Mouse (Mus musculus) kidney, postnatal 4 days (tissue): ENCODE results near the gene Sort1.

ENCODE experiments used
- DNase-seq, 2 experiments: peaks; one replicate each; pipeline ENCODE4 v3.0.0; 2021; ENCODE audit warnings: mixed read lengths in 2 of 2

Gene Sort1

DNA sequence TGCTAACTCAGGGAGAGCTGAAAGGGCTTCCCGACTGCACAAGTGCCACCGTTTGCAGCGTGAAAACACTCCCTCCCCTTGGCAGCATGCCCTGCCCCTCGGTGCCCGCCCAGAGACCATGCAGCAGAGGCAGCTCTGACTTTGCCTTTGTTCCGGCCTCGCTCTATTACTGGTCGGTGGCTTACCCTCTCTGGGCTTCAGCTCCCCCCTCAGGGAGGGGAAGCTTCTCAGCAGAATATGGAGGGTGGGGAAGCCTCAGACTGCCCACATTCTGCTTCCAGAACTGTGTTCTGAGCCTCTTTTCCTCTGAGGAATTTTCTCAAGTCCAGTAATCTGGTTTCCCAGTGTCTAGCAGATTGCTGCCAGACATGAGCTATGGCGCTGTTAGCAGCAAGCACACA is 44.6 kb downstream of the Sort1 start:
- DNase-seq, result peak; percentile 63 to 71

DNA sequence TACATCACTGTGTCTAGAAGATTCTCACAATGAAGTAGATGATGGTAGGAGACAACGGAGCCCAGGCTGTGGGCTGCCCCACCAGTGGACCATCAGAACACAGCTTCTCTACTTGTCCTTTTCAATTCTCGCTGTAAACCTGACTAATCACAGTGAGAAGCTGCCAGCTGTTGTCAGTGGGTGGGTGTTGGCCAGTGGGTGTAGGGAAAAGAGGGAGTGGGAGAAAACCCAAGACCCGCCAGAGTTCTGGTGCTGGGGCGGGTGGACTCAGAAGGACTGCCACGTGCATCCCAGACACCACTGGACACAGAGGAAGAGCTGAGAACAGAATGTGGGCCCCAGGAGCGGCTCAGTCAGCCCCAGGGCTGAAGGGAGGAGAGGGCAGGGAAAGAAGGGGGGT is 46.9 kb downstream of the Sort1 start:
- DNase-seq, result no peak

DNA sequence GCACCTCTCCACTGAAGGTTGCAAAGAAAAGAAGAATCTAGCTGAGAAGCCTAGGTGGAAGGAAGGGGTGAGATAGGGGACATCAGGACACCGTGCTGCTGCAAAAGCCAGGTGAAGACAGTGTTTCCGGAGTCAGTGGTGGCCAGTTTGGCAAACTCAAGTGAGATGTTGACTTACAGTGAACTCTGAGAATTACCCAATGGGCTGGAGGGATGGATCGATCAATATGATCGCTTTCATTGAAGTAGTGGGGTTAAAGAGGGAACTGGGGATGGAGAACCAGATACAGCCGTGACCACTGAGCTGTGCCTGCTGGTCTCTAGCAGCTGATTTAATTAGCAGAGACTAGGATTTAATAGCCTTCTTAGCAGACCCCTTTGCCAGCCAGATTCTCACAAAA is 53.0 kb downstream of the Sort1 start:
- DNase-seq, result no peak

DNA sequence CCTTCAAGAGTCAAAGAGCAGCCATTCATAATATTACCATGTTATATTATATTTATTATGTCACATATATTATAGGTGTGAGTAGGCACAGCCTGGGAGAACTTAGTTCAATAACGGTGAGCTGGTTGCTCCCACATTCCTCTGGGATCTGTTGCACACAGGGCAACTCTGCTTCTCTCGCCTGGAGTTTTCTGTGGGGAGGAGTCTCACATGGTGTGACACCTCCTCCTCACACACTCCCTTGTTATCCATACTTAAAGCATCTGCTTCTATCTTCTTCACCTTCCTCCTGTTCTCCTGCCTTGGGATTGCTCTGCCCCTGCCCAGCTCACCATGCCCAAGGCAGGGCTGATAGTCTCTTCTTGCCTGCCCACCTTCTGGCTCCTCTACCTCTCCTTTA is 57.2 kb downstream of the Sort1 start:
- DNase-seq, result no peak

DNA sequence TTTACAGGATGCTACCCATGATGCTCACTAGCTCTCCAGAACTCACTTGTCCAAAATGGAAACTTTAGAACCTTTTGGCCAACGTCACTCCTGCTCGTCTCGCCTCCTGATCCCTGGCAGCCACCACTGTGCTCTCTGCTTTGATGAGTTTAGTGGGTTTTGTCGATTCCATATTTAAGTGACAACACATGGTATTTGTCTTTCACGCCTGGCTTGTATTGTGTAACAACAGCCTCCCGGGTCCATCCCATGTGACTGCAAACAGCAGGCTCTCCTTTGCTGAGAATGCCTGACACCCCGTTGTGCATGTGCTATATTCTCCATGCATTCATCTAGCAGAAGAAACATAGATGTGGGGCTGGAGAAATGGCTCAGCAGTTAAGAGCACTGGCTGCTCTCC is 58.3 kb downstream of the Sort1 start:
- no peak for DNase-seq

DNA sequence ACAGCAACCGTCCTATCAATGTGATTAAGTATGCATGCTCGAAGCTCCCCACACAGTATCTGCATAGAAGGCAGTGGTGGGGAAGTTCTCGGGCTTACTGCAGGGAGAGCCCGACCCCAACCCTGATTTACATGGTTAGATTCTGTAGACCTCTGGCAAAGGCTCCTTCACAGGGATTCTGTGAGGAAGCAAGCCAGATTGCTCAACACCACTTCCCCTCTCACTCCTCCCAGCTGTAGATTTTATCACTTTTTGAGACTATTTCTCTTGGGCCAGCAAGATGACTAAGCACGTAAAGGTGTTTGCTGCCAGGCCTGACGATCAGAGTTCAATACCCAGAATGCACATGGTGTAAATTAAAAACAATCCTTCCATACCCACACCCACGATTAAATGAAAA is 62.0 kb downstream of the Sort1 start:
- no peak for DNase-seq

DNA sequence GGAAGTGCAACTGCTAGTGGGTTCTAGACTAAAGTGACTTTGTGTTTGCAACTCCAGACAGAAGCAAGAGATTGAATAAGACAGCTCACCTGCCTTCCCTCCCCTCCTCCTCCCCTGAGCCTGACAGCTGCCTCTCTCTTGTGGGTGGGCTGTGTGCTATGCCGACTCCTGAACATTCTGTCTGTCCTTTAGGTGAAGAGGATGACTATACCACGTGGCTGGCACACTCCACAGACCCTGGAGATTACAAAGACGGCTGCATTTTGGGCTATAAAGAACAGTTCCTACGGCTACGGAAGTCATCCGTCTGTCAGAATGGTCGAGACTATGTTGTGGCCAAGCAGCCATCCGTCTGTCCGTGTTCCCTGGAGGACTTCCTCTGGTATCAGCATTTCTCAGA is 64.5 kb downstream of the Sort1 start:
- DNase-seq, result no peak

DNA sequence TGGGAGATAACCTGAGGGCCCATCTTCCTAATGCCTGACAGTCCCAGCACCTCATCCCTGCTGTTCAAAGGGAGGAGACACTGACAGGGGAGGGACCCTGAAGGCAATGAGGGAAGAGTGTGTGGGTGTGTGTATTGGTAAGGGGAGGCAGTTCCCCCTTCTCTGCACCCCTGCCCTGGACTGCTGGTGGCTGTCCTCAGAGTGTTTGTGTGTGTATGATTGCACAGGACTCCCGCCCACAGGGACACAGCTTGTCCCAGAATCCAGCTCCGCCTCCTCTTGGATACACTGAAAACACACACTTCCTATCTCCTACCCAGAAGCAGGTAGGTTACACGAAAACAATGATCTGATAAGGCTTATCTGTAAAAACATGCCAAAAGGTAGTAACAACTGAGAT is 71.4 kb downstream of the Sort1 start:
- no peak for DNase-seq

DNA sequence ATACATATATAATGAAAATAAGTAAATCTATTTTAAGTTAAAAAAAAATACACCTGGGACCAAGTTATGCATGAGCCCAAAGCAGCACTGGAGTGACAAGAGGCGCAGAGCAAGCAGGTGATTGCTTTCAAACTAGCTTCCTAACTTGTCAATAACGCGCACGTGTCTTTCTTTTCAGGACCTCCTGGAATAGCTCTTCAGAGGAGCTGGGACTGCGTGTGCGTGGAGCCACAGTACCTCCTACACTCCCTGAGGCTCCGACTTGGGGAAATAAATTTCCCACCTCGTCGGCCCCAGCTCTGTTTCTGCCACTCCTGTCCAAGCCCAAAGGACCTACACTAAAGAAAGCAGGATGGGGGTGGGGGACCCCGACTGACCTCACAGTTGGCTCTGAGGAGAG is 73.2 kb downstream of the Sort1 start:
- DNase-seq, result no peak

DNA sequence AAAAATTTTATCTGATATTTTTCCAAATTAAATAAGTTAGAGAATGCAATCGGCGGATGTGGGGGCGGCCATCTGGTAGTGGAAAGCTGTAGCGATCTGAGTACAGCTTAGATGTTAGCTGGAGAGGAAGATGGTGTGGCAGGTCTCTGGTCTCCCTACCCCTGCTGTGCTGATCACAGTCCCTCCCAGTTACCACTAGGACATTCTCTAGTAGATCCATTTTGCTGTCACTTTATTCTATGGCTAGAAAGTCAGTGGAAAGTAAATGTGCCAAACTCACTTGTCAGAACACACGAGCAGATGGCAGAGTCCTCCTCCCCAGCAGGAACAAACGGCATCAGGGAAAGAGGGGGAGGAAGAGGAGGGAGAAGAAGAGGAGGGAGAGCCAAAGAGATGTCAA is 74.6 kb downstream of the Sort1 start:
- DNase-seq, result no peak

DNA sequence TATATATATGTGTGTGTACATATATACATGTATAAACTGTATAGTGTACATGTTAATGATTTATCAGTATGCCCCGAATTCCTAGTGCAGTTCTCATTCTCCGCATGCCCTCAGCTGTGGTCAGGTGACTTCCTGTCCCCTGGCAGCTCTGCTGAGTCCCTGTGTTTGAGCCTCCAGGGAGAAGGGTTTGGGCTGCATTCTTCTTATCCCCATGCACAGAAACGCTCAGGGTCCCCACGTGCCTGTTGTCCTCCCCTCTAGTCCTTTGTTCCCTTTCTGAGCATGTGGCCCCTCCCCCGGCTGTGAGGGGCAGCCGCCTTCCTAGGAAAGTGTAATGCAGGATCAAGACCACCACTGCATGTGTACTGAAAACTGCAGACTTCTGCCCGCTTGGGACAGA is 77.0 kb downstream of the Sort1 start:
- peak; percentile 36 to 45 for DNase-seq

DNA sequence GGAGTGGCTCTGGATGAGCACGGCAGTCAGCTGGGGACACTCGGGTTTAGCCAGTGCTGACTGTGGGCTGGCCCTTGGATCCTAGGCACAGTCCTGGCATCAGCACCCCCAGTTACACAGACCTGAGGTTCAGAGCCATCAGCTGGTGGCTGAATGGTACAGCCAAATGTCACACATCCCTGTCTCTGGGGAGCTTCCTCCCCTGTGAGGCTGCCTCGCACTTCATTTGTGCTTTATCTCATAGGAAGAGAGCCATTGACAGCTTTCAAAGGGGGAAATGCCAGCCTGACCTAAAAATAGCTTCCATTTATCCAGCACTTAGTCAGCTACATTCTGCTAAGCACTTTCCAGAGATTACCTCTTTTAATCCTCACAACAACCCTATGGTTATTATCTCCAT is 79.7 kb downstream of the Sort1 start:
- DNase-seq, result no peak

DNA sequence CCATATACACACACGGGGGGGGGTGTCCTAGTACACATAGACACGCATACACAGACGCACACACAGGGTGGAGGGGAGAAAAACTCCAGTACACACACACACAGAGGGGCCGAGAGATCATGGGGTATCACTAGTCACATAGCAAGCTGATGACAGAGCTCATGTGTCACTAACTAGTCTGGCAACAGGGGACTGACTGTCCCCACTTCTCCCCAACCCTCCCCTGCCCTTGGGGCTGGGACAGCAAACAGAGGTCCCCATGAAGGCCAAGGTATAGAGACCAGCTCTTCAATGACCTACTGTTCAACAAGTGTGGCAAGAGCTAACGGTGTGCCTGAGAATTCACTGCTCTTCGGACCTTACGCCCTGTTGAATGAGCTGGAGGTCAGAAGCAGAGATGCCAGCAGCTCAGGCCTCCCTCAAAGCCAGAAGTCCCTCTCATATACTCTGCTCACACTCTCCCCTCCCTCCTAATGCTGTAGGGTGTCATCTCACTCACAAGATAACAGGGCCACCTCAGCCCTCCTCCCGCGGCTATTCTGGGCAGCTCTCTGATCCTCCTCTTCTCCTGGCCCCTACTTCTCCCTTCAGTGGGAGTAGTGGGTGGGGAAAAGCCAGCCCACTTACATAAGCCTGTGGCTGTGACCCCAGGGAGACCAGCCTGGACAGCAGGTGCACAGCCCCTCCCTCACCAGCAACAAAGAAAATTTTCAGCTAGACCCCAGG is 80.6 kb downstream of the Sort1 start, which contains the start of gene Mybphl:
Mybphl (plus strand) TSS at position 642 of the 726 bp plus-strand sequence.
- no peak for DNase-seq

DNA sequence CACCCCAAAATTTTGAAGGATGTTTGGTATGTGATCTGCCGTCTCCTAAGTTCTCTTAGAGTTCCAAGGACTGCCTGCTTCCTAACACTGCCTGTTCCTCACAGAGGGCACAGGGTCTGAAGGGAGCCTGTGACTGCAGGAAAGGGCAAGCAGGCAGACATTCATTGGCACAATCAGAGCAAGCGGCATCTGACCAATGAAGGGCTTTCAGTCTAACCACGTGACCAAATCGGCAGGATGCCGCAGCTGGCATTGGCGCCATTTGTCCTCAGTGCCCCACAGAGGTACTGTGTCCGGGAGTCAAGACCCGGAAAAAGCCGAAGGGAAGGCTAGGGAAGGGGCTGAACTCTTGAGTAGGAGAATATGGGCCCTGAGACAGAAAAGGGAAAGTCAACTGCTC is 83.3 kb downstream of the Sort1 start:
- no peak for DNase-seq

DNA sequence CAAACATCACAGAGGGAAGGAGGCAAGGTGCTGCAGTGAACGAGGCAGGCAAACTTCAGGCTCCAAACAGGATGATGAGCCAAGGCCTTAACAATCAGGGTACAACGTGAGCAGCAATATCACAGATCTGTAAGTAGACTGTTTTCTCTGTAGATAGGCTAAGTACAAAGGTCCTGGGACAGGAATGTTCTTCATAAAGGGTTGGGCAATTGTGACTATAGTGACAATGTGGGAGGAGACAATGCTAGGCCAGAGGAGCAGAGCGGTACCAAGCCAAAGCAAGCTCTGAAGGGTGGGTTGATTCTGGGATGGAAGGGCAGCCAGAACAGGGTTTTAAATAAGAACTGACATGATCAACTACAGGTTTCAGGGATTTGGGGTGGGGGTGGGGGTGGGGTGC is 83.9 kb downstream of the Sort1 start:
- DNase-seq, result no peak

DNA sequence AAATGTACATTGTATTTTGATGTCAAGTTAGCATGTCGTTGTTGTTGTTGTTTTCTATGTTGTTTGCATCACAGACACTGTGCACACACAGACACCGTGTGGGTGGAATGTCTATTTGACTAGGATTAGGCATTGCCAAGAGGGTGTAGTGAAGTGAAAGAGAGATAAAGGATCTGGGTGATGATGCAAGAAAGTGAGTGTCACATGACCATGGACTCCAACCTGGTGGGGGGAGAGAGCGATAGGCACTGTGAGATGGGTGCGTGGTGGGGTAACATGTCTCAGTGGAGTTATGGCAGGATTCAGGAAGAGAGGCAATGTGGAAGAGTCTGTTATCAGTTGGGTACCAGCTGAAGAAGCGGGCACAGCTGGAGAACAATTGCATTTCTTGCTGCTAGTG is 84.8 kb downstream of the Sort1 start:
- no peak for DNase-seq

DNA sequence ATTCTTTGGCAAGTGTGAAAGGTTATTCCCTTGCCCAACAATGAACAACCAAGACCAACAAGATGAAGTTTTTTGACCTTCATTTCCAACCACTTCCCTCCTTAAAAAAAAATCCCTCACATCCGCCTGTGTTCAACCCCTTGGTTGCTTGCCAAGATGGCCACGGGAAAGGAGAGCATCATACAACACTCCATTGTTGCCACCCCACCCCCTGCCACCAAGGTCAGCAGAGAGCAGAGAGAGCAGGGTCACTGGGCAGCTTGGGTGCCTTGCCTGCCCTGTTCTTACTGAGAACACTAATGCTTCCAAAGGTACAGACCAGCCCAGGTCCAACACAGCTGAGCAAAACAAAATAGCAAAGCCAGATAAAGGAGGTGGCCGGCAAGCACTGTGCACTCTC is 88.4 kb downstream of the Sort1 start:
- no peak for DNase-seq

DNA sequence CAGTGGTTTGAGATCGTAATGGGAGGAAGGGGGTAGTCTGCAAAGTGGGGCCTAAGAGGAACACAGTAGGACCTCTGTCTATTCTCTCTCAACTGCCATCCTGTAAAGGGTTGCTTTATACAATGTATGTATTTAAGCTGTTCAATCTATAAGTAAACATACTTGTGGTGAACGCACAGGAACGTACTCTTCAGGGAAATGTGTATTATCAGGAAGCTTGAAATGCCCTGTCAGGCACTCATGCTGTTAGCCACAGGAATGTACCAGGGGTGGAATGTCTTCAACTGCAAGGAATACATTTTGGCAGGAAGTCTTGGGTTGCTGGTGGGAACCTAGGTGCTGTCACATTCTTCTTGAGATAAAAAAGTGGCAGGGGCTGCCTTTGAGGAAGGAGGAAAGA is 88.8 kb downstream of the Sort1 start:
- DNase-seq, result no peak

DNA sequence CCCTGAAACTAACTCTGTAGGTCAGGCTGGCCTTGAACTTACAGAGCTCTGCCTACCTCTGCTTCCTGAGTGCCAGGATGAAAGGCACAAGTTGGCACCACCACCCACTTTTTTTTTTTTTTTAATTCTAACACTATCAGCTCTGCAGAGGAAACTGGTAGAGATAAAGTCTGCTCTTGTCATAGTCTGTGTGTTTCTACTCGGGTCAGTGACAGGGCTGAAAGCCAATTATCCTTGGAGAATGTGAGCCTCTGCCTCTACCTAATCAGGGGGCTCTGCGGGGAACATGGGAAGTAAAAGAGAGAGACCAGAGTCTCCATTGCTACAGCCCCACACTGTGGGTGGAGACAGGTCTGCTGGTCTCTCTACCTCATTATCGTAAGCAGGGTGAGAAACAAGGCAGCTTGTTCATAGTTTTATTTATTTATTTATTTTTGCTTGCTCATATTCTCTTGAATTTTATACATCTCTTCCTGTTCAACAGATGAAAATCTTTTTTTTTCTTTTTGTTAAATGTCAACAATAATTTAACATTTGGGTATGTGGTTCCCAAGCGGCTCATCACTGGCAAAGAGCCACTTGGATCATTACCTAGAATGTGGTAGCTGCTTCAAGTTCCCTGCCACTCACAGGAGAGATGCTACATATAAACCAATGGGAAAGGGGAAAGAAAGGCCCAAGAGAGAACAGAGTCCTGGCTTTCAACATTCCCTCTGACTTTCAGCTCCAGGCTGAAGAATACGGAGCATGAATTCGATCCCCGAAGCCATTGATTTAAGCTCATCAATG is 95.2 kb downstream of the Sort1 start:
- no peak for DNase-seq

DNA sequence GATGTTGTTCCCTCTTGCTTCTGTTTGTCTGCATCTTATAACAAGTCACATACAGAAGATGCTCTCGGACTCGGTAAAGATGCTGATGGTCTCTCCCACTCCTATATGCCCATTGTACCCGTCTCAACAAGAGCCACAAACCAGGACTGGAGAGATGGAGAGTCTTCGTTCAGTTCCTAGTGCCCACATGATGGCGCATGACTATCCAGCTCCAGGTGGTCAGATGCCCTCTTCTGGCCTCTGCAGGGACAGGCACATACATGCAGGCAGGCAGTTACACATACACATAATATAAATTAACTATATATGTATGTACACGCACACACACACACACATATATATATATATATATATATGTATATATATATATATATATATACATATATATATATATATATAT is 96.8 kb downstream of the Sort1 start:
- peak in 1 of 2 experiments; percentile 33 for DNase-seq

DNA sequence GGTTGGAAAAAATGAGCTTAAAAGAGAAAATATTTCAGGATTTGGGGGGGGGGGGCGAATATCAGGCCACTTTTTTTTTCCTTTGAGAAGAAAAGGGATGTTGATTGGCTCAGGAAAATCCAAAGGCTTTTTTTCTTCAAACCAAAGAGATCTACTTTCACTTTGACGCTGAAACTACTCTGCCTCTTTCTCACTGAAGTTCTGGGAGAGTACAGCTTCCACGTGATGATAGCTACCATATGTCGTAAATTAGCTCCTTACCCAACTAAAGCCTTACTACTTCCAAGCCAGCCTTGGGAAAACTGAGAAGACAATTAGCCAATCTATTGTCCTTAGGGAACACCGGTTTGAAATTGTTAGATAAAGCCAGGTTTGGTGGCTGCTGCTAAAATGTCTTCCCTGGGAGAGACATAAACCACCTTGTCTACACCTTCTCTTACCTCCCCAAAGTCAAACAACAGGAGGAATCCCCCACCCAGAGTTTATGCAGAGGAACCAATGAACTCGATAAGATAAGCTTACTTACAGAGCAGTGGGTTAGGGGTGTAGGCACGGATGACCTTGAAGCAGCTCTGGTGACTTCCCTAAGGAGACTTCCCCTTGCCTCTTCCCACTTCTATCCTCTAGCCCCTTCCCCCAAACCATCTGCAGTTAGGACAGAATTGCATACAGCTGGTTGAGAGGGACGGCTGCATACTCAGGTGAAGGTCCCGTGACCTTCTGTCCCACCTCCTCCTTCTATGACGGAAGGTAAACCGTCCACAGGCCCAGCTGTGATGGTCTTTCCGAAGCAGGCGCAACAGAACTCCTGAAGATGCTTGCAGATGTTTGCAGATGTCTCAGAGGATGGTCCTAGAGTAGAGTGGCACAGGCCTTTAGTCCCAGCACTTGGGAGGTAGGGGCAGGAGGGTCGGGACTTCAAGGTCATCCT is 98.3 kb downstream of the Sort1 start:
- no peak for DNase-seq

DNA sequence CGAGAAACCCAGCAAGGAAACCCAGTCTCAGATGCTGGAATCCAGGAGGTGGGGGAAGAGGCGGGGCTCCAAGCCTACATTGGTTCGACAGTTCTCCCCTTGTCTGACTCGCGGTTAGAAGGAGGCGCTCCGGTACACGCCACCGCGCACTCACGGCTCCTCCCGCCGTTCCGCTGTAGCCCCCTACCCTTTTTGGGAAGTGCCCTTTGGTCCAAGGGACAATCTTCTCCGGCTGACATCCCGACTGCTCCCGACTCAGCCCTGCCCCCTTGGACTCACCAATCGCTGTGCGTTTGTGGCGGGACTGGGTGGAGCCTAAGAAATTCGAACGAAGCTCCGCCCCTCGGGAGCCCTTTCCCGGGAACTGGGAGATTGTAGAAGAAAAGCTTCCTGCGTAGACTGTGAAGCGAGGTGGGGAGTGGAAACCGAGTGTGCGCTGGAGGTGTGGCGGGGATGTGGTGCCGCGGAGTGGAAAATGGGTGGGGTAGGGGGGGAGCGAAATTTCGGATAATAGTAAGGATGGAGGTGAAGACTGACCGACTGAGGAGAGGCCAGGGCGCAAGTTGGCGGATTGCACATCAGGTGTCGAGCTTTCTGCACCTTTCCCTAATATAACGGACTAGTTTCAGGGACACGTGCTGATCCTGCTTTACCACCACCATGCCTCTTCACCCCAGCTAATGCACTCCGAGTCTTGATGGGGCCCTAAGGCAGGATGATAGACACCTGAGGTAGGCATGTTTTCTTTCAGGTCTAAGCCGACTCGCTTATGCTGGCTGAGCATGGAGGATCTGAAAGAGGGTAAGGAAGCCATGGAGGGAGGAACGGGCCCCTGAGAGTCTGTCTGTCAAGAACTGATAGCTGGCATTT is 99.8 kb downstream of the Sort1 start, which contains the start of gene Psrc1:
Psrc1 (plus strand) TSS at position 355 of the 870 bp plus-strand sequence.
- peak; percentile 93 to 94 for DNase-seq
